Mouse (Mus musculus) cortical plate, adult 2 months (tissue): Measurements from ENCODE around the gene Trak1. TPM values are rescaled to one million over a fixed set of nuclear protein-coding genes. Genes with fewer than 3 reads are reported as not detected.

Source experiments
- H3K27ac ChIP-seq: fragments of 200-500 bp; 2 replicates; pipeline ENCODE4 v1.5.1; 2012; ENCODE audit warnings: low read length, control low read depth, inconsistent platforms; ENCODE audit not compliant: insufficient read depth
- H3K4me1 ChIP-seq: fragments of 200-500 bp; 2 replicates; pipeline ENCODE4 v1.6.1; 2011; ENCODE audit warnings: low read length; ENCODE audit not compliant: control insufficient read depth, insufficient read depth
- H3K4me3 ChIP-seq: fragments of 200-500 bp; 2 replicates; pipeline ENCODE4 v1.5.1; 2011; ENCODE audit warnings: mild to moderate bottlenecking, low read length, control low read depth; ENCODE audit not compliant: insufficient read depth
- CTCF ChIP-seq: fragments of 200-500 bp; IDR thresholded peaks from 2 replicates; pipeline ENCODE4 v1.5.1; 2011; ENCODE audit warnings: mild to moderate bottlenecking, control low read depth, low read length; ENCODE audit not compliant: insufficient read depth; ENCODE audit errors: extremely low read depth
- POLR2A ChIP-seq: fragments of 200-500 bp; IDR thresholded peaks from 2 replicates; pipeline ENCODE4 v1.6.1; 2011; ENCODE audit warnings: mild to moderate bottlenecking, low read length, control low read depth; ENCODE audit not compliant: insufficient read depth; ENCODE audit errors: extremely low read depth
- polyA plus RNA-seq: library from polyadenylated mRNA; depleted of rRNA; stranded (reverse); fragments of >200 nt; gene quantifications from 2 replicates; pipeline ENCODE4 v1.2.3, GENCODE M21; 2012

Gene Trak1
- polyA plus RNA-seq, 1 experiment: 139 TPM

DNA sequence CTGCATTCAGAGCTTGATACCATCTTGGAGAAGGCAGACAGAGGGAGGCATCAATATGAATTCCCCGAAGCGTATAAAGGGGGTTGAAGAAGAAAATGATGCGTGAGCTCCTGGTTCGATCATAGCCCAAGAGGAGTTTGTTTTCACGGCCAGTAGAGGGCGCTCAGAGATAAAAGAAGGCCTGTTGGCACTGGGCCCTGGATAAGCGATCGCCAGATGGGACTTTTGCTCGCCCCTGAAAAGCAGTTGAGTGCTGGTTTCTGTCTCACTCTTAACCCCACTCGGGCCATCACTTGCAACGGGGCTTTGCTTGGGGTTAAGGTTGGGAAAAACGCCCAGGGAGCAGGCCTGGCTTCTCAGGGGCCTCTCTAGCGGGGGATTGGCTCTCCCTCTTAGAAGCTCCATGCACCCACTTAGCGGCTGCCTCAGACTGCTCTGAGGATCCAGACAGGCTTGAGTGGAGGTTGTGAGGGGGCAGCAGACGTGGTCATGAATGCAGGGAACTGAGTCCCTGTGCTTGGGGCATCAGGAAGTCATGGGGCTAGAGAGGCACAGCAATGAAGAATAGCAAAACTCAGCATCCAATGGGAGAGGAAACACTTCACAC is 180.1 kb downstream of the Trak1 start:
- Histone ChIP-seq H3K27ac (no peak overlapping the region), H3K4me1 (no peaks in the 10 kb centered on the region), H3K4me3 (no peak overlapping the region)
- no peak for TF ChIP-seq POLR2A
- peak; percentile 83 for TF ChIP-seq CTCF

DNA sequence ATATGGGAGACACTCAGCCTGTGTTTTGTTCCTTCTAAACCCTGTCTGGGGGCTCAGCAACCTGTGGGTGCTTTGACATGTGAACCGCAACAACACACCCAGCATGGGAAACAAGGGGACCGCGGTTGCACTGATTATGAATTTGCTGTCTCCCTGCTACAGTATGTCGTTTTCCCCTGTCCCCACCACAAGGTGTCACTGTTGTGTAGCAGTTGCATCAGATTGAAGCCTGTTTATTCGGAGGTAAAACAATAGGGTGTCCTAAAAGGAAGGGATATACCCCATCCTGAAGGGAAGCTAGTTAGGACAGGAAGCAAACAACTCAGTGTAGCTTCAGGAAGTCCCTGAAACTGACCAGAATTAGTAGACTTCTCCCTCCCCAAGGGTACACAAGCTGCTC is 182.2 kb downstream of the Trak1 start:
- TF ChIP-seq CTCF: peak; percentile 97
- no peak for TF ChIP-seq POLR2A
- Histone ChIP-seq H3K4me3 (no peak overlapping the region), H3K27ac (no peak overlapping the region), H3K4me1 (no peaks in the 10 kb centered on the region)

- TF ChIP-seq POLR2A (no peak), CTCF (no peak)
- no peak overlapping the region for H3K27ac ChIP-seq
- no peaks in the 10 kb centered on the region for H3K4me1 ChIP-seq
- H3K4me3 ChIP-seq: no peak overlapping the region
Measured at GRCm38 (mm10) chr9:121487216-121487615, 189.9 kb downstream of the Trak1 start.

DNA sequence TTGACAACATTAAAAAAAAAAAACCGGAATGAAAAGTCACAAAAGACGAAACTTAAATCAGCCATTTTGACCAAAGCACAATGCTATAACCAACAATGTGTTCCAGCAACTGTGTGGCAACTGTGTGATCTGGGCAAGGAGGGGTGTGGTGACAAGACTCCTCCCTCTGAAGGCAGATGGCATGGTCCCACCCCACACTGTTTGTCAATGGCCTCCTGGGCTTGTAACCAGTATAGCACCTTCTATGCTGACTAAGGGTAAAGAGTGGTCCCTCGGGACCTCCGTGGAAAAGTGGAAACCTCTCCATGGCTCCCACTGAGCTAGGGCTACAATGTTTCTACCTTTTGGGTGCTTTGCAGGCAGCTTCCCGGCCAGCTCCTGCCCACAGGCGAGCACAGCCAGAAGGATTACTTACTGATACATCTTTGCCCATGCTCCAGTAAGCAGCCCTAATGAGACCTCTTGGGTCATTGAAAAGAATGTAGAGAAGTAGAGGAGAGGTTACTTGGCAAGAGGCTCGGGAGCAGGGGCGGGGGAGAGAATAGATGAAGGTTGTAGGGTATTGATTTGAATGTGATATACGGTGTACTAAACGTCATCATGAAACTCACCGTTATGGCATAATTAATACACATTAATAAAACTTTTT is 194.4 kb downstream of the Trak1 start:
- peak overlapping the region; percentile 73 for H3K4me3 ChIP-seq
- H3K27ac ChIP-seq: no peak overlapping the region

GRCm38 (mm10) chr9:121494006-121494767 is 196.9 kb downstream of the Trak1 start:
- no peaks in the 10 kb centered on the region for H3K4me1 ChIP-seq
- no peak for TF ChIP-seq CTCF
- no peak for TF ChIP-seq POLR2A
- peak overlapping the region; percentile 69; the same call in 1 of the 2 replicates for H3K27ac ChIP-seq
- H3K4me3 ChIP-seq: peak overlapping the region; percentile 73

More for the DNA sequence above, 194.4 kb downstream of the Trak1 start:
- TF ChIP-seq POLR2A: 0 out of 2 replicates have a peak, but pooled peaks have one; percentile 32
- no peak for TF ChIP-seq CTCF
- no peaks in the 10 kb centered on the region for H3K4me1 ChIP-seq

DNA sequence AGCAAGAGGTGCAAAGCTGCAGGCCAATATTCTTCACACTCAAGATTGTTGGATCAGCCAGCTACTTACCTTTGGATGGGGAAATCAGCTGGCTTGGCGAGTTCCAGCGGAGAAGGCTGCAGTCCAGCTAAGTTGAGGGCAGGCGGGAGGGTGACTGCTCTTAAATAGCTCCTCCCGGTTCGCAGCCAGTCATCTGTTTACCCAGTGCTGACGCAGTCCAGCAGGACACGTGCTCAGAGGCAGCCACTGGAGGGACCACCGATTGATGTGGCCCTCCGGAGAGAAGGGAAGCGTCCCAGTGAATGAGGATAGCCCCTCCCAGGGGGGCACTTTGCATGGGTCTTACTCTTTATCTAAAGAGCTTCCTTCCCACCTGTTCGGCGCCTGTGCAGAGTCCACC is 198.2 kb downstream of the Trak1 start, which contains the start of gene Cck:
TSS of gene Cck (minus strand) at position 166 of the 400 bp plus-strand sequence.
- peak within 1 kb of the TSS; percentile 80 for H3K27ac ChIP-seq
- TF ChIP-seq POLR2A: peak; percentile 98
- no peak for TF ChIP-seq CTCF
- peak within 1 kb of the TSS; percentile 73 for H3K4me3 ChIP-seq
- H3K4me1 ChIP-seq: no peaks in the 10 kb centered on the region

- TF ChIP-seq CTCF (no peak), POLR2A (no peak)
- H3K4me3 ChIP-seq: peak overlapping the region; percentile 73
Measured at GRCm38 (mm10) chr9:121496102-121496501, 198.8 kb downstream of the Trak1 start.

GRCm38 (mm10) chr9:121505346-121505745 is 208.0 kb downstream of the Trak1 start:
- peak overlapping the region; percentile 55 for H3K27ac ChIP-seq
- TF ChIP-seq POLR2A (no peak), CTCF (no peak)

More at GRCm38 (mm10) chr9:121496102-121496501, 198.8 kb downstream of the Trak1 start:
- Histone ChIP-seq H3K4me1 (no peaks in the 10 kb centered on the region), H3K27ac (peak overlapping the region; percentile 43; the same call in 1 of the 2 replicates)

GRCm38 (mm10) chr9:121506478-121507180 is 209.3 kb downstream of the Trak1 start:
- no peak for TF ChIP-seq POLR2A
- no peak for TF ChIP-seq CTCF
- H3K4me3 ChIP-seq: no peak overlapping the region

More at GRCm38 (mm10) chr9:121505346-121505745, 208.0 kb downstream of the Trak1 start:
- Histone ChIP-seq H3K4me3 (no peak overlapping the region), H3K4me1 (peaks cover 7% of the 10 kb centered on the region)

More at GRCm38 (mm10) chr9:121506478-121507180, 209.3 kb downstream of the Trak1 start:
- Histone ChIP-seq H3K27ac (peak overlapping the region; percentile 75), H3K4me1 (peaks cover 7% of the 10 kb centered on the region)
